Mouse (Mus musculus): ENCODE results near the gene Rem1. TPM values are rescaled to one million over a fixed set of nuclear protein-coding genes. Genes with fewer than 3 reads are reported as not detected.

Rem1 gene
- not detected for polyA plus RNA-seq (2017; shearing (Covaris generic))

DNA sequence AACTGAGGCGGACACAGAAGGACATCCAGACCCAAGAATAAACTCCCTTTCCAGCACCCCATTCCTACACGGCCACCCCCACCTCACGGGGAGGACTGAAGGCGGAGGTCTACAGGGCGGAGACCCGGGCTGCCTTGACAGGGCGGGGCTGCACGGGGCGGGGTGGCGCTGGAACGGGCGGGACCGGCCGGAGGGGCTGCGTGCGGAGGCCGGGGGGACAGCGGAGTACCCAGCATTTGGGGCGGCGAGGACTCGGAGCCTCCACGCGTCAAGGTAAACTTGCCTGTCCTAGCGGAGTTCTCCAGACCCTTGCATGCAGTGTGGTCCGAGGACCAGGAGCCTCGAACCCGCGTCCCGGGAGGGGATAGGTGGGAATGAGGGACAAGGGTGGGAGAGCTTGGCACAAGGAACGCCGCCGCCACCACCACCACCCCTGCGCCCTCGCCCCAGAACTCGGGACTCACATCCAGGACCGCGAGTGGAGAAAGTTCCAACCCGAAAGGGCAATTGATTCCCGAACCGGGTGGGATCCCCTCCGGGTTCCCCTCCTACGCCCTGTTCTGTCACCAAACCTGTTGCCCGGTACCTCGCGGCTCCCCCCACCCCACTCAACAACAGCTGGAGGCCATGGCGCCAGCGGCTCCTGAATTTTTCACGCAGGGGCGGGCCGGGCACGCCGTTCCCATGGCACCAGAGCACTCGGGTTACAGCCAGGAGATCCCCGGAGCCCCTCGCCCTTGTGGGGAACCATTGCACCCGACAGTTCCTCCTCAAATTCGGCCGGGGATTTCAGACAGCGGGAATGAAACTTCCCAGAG is at the start of gene Rem1:
Gene Rem1 (plus strand): TSS at position 178 of the 818 bp plus-strand sequence.

DNA sequence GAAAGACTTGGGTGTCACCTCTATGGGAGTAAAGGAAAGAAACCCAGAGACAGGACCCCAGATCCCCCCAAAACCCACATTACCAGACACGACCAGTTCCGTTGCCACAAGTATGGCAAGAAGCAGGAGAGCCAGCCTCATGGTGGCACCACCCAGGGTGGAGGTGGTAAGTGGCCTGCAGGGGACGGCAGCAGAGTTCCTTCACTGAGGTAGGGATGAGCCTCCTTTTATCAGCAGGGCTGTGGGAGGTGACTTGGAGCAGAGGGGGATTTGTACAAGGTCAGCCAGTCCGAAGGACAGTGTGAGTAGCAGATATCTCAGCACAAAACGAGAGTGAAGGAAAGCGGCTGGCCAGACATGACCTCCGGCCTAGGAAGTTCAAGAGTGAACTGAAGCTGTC is 46.6 kb upstream of the Rem1 start, which contains the start of gene Defb19:
Gene Defb19 (minus strand): TSS at position 206 of the 400 bp plus-strand sequence.

DNA sequence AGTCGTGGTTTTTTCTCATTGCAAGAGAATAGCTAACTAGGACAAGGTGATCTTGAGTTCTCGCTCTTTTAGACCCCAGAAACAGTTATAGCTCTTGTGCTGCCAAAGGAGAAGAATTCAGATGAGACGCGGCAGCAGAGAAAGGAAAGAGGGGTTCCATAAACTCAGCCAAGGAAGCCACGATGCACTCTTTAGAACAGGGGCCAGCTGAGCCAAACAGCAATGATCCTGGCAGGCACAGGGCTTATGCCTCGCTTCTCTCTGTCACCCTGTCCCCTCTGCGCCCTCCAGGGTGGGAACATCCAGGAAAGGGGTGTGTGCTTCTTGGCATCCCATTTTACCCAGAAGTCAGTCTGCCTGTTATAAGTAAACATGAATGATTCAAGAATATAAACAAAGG is 27.5 kb upstream of the Rem1 start, which contains the start of gene Defb45:
Gene Defb45 (minus strand): TSS at position 101 of the 400 bp plus-strand sequence.

DNA sequence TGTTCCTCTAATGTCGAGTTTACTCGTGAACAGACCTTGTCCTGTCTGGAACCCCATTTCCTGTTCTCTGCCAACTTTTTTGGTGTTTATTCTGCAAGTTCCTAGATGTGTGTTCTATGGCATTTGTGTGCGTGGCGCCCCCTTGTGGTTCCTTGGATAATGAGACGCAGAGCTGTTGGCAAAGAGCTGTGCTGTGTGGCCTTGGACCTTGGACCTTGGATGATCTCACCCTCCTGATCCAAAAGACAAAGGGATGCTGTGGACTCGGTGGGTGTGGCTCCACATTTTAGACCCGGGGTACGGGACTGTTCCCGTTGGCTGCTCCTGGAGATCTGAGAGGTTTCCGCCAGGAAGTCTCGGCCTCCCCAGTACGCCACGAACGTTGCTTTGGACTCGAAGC is 22.7 kb upstream of the Rem1 start, which contains the start of gene Defb36:
Gene Defb36 (plus strand): TSS at position 271 of the 400 bp plus-strand sequence.

DNA sequence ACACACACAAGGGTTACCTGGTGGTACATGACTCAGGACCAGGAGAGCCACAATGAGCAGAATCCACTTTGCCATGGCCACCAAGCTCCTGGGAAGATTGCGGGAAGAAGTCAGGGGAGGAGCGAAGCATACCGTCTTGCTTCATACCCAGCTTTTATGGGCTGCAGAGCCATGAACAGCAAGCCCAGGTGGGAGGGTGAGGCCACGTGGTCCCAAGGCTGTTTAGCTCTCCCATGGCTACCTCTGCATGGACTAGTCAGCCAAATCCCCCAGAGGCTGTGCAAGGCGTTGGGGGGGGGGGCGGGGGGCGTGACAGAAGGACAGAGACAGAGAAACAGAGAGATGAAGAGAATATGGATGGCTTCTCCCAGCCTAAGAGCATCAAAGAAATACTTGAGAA is 3.8 kb upstream of the Rem1 start, which contains the start of gene Defb25:
Gene Defb25 (minus strand): TSS at position 101 of the 400 bp plus-strand sequence.

DNA sequence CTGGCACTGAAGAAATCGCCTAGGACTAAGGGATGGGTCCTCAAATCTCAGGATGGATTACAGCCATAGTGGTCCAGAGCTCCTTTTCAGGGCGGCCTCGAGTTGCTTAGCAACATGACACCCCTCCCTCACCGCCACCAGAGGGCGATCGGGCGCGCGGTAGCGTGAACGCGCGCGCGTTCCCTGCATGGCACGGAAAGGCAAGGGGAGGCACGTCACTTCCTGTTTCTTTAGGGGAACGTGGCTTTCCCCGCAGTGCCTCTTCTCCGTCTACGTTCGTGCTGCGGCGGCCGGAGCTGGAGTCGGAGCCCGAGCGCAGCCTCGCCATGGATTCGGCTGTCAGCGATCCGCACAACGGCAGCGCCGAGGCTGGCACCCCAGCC is 42.5 kb downstream of the Rem1 start, which contains the start of gene H13:
Gene H13 (plus strand): TSS at position 206 of the 383 bp plus-strand sequence.

Other genes starting within 250 kb of the Rem1 start
- gene Sox12, start 228.9 kb upstream of the Rem1 start, polyA plus RNA-seq (2017; shearing (Covaris generic)), result not detected
- gene Zcchc3, start 211.9 kb upstream of the Rem1 start, polyA plus RNA-seq (2017; shearing (Covaris generic)), result 0.43 TPM
- 0.33 TPM for gene 6820408C15Rik, start 211.4 kb upstream of the Rem1 start, polyA plus RNA-seq (2017; shearing (Covaris generic))
- not detected for gene Defb23, start 162.3 kb upstream of the Rem1 start, polyA plus RNA-seq (2017; shearing (Covaris generic))
- not detected for gene Defb20, start 149.9 kb upstream of the Rem1 start, polyA plus RNA-seq (2017; shearing (Covaris generic))
- not detected for gene Defb22, start 136.8 kb upstream of the Rem1 start, polyA plus RNA-seq (2017; shearing (Covaris generic))
- not detected for gene Defb26, start 115.3 kb upstream of the Rem1 start, polyA plus RNA-seq (2017; shearing (Covaris generic))
- not detected for gene Defb28, start 108.7 kb upstream of the Rem1 start, polyA plus RNA-seq (2017; shearing (Covaris generic))
- gene Defb29, start 86.9 kb upstream of the Rem1 start, polyA plus RNA-seq (2017; shearing (Covaris generic)), result not detected
- not detected for gene Gm17416, start 57.6 kb upstream of the Rem1 start, polyA plus RNA-seq (2017; shearing (Covaris generic))
- not detected for gene Defb21, start 54.2 kb upstream of the Rem1 start, polyA plus RNA-seq (2017; shearing (Covaris generic))
- not detected for gene Defb19, start 46.6 kb upstream of the Rem1 start, polyA plus RNA-seq (2017; shearing (Covaris generic))
- not detected for gene Defb45, start 27.6 kb upstream of the Rem1 start, polyA plus RNA-seq (2017; shearing (Covaris generic))
- not detected for gene Defb36, start 22.6 kb upstream of the Rem1 start, polyA plus RNA-seq (2017; shearing (Covaris generic))
- not detected for gene Defb25, start 3.9 kb upstream of the Rem1 start, polyA plus RNA-seq (2017; shearing (Covaris generic))
- 39.0 TPM for gene H13, start 42.5 kb downstream of the Rem1 start, polyA plus RNA-seq (2017; shearing (Covaris generic))
- gene Mcts2, start 60.1 kb downstream of the Rem1 start, polyA plus RNA-seq (2017; shearing (Covaris generic)), result 2.4 TPM
- gene Id1, start 109.3 kb downstream of the Rem1 start, polyA plus RNA-seq (2017; shearing (Covaris generic)), result not detected
- gene Cox4i2, start 127.2 kb downstream of the Rem1 start, polyA plus RNA-seq (2017; shearing (Covaris generic)), result not detected
- 69.7 TPM for gene Bcl2l1, start 204.8 kb downstream of the Rem1 start, polyA plus RNA-seq (2017; shearing (Covaris generic))
- 4.1 TPM for gene Tpx2, start 221.0 kb downstream of the Rem1 start, polyA plus RNA-seq (2017; shearing (Covaris generic))

All from CD4-positive, CD25-positive, alpha-beta regulatory T cell, adult 9 weeks (primary cell).